Mouse (Mus musculus): ENCODE measurements around the gene Erv3. TPM values are rescaled to one million over a fixed set of nuclear protein-coding genes. Genes with fewer than 3 reads are reported as not detected.
A peak's percentile ranks its signal among the peaks of the same experiment; 100 is the strongest.
"Not testable (repeated sequence)": the region's sequence is repeated elsewhere in the genome, so short reads cannot be mapped to it uniquely, and the experiment has no call there.

Gene Erv3
- polyA plus RNA-seq, 3 experiments from 2014 or later: not detected

GRCm38 (mm10) chr2:131863472-131863871, 3.9 kb upstream of the Erv3 start:
- ATAC-seq: no peak

GRCm38 (mm10) chr2:131862617-131863275, 3.2 kb upstream of the Erv3 start:
- no peak for ATAC-seq

- ATAC-seq: no peak
Observed at GRCm38 (mm10) chr2:131857838-131858237, 1.7 kb downstream of the Erv3 start.

GRCm38 (mm10) chr2:131853719-131854118, 5.8 kb downstream of the Erv3 start:
- no peak for ATAC-seq

- no peak for ATAC-seq
Observed at GRCm38 (mm10) chr2:131851333-131852092, 8.0 kb downstream of the Erv3 start.

- no peak for ATAC-seq
Observed at GRCm38 (mm10) chr2:131850047-131850446, 9.5 kb downstream of the Erv3 start.

- no peak for ATAC-seq
Observed at GRCm38 (mm10) chr2:131847501-131848359, 11.8 kb downstream of the Erv3 start.

GRCm38 (mm10) chr2:131846811-131847210, 12.7 kb downstream of the Erv3 start:
- no peak for ATAC-seq

GRCm38 (mm10) chr2:131846132-131846710, 13.3 kb downstream of the Erv3 start:
- ATAC-seq: no peak

GRCm38 (mm10) chr2:131845671-131846070, 13.9 kb downstream of the Erv3 start:
- no peak for ATAC-seq

- no peak for ATAC-seq
Observed at GRCm38 (mm10) chr2:131842568-131842967, 17.0 kb downstream of the Erv3 start.

GRCm38 (mm10) chr2:131841321-131841693, 18.2 kb downstream of the Erv3 start:
- no peak for ATAC-seq

- ATAC-seq: no peak
Observed at GRCm38 (mm10) chr2:131840611-131841320, 18.8 kb downstream of the Erv3 start.

- no peak for ATAC-seq
Observed at GRCm38 (mm10) chr2:131834296-131834695, 25.3 kb downstream of the Erv3 start.

- ATAC-seq: no peak
Observed at GRCm38 (mm10) chr2:131831861-131832260, 27.7 kb downstream of the Erv3 start.

GRCm38 (mm10) chr2:131830945-131831344, 28.6 kb downstream of the Erv3 start:
- ATAC-seq: not testable (repeated sequence)

GRCm38 (mm10) chr2:131827999-131828975, 31.3 kb downstream of the Erv3 start:
- peak; percentile 58 for ATAC-seq

GRCm38 (mm10) chr2:131827026-131827687, 32.4 kb downstream of the Erv3 start:
- no peak for ATAC-seq

- ATAC-seq: no peak
Observed at GRCm38 (mm10) chr2:131825498-131825897, 34.0 kb downstream of the Erv3 start.

GRCm38 (mm10) chr2:131823931-131824330, 35.6 kb downstream of the Erv3 start:
- no peak for ATAC-seq

Data from inflammation-experienced regulatory T-cells, adult 6 months (primary cell).